Mouse (Mus musculus) embryonic facial prominence, embryonic 15.5 days (tissue): ENCODE data around the gene Scrn1. TPM values are rescaled to one million over a fixed set of nuclear protein-coding genes. Genes with fewer than 3 reads are reported as not detected.

Experiments used
- polyA plus RNA-seq: library from polyadenylated mRNA; unstranded; fragments of >200 nt; fragmentation: Nextera tagmentation; extraction: Ambion mirVana; gene quantifications from 2 replicates; pipeline ENCODE4 v1.2.1, GENCODE M21; 2015

Gene Scrn1
- polyA plus RNA-seq, 1 experiment from 2014 or later, result 12.4 TPM

Other genes with a start within 250 kb of the Scrn1 start
- gene Prr15, start 240.7 kb downstream of the Scrn1 start, polyA plus RNA-seq, result 2.7 and 4.6 TPM in 2 replicates
- 1.2 and 1.3 TPM in 2 replicates for gene Wipf3, start 136.9 kb downstream of the Scrn1 start, polyA plus RNA-seq
- 6.7 and 6.9 TPM in 2 replicates for gene Plekha8, start 28.6 kb upstream of the Scrn1 start, polyA plus RNA-seq
- gene Fkbp14, start 30.8 kb upstream of the Scrn1 start, polyA plus RNA-seq, result 54.7 and 59.1 TPM in 2 replicates
- gene Mturn, start 115.1 kb upstream of the Scrn1 start, polyA plus RNA-seq, result 11.1 and 12.2 TPM in 2 replicates